Comparison of ENCODE assay signal across 12 mouse cellular contexts in genomic region chr12:79808426-79809398, GRCm38 (mm10).
A peak's percentile ranks its signal among the peaks of the same experiment; 100 is the strongest.
DNase-seq lines count a peak whose midpoint lies in the region; ATAC-seq lines count a peak whose summit lies in the region.
"Had no signal": no experiment of that assay in that cellular context is flagged by ENCODE, and none has a peak within 500 bp of the region (broad histone marks: within the 10 kb centered on the region; RNA-seq: fewer than 3 reads in every experiment).

No protein-coding gene starts in this region.

- H3K4me2 ChIP-seq in hindbrain, embryonic 11.5 days (replicated peaks; ENCODE audit: low read depth, low read length) = no peak overlapping the region
- H3K4me2 ChIP-seq in hindbrain, embryonic 14.5 days (replicated peaks) = no peak overlapping the region
- H3K4me2 ChIP-seq in neural tube, embryonic 12.5 days (replicated peaks) = no peak overlapping the region
- H3K4me2 ChIP-seq in forebrain, embryonic 13.5 days = no peak overlapping the region
- no peak overlapping the region for H3K4me2 ChIP-seq in stomach, embryonic 15.5 days
- H3K4me2 ChIP-seq: heart, embryonic 11.5 days had no signal

- no peaks in the 10 kb centered on the region for H3K36me3 ChIP-seq in hindbrain, embryonic 11.5 days (ENCODE audit: control insufficient read depth, insufficient read depth, low read length)
- H3K36me3 ChIP-seq in hindbrain, embryonic 14.5 days (replicated peaks; ENCODE audit: control insufficient read depth, insufficient read depth) = no peaks in the 10 kb centered on the region
- no peaks in the 10 kb centered on the region for H3K36me3 ChIP-seq in neural tube, embryonic 12.5 days
- H3K36me3 ChIP-seq in forebrain, embryonic 13.5 days (ENCODE audit: poor library complexity, severe bottlenecking) = no peaks in the 10 kb centered on the region
- H3K36me3 ChIP-seq in stomach, embryonic 15.5 days = no peaks in the 10 kb centered on the region

- no peaks in the 10 kb centered on the region for H3K9me3 ChIP-seq in hindbrain, embryonic 11.5 days (ENCODE audit: control insufficient read depth, low read length)
- H3K9me3 ChIP-seq in hindbrain, embryonic 14.5 days (ENCODE audit: control insufficient read depth, low read length) = no peaks in the 10 kb centered on the region
- H3K9me3 ChIP-seq in neural tube, embryonic 12.5 days = no peaks in the 10 kb centered on the region
- H3K9me3 ChIP-seq in forebrain, embryonic 13.5 days (replicated peaks) = no peaks in the 10 kb centered on the region
- no peaks in the 10 kb centered on the region for H3K9me3 ChIP-seq in stomach, embryonic 15.5 days

- H3K27ac ChIP-seq in hindbrain, embryonic 11.5 days (ENCODE audit: low read depth, low read length) = peak overlapping the region; percentile 11; the same call in 1 of the 2 replicates
- no peak overlapping the region for H3K27ac ChIP-seq in hindbrain, embryonic 14.5 days
- H3K27ac ChIP-seq in neural tube, embryonic 12.5 days = peak overlapping the region; percentile 12; the same call in 1 of the 2 replicates
- peak overlapping the region; percentile 70 for H3K27ac ChIP-seq in forebrain, embryonic 13.5 days
- H3K27ac ChIP-seq in stomach, embryonic 15.5 days = peak overlapping the region; percentile 51; the same call in 1 of the 2 replicates
- H3K27ac ChIP-seq: liver, embryonic 14.5 days had no signal

- WGBS in hindbrain, embryonic 11.5 days = 50% methylated on average over 18 of the region's 18 CpGs
- WGBS in hindbrain, embryonic 14.5 days = 48% methylated on average over 18 of the region's 18 CpGs
- WGBS in neural tube, embryonic 12.5 days = 62% methylated on average over 18 of the region's 18 CpGs
- 52% methylated on average over 18 of the region's 18 CpGs for WGBS in forebrain, embryonic 13.5 days
- 83% methylated on average over 18 of the region's 18 CpGs for WGBS in stomach, embryonic 15.5 days

- no peak for DNase-seq in hindbrain, embryonic 11.5 days (ENCODE audit: low spot score)
- no peak for DNase-seq in hindbrain, embryonic 14.5 days (ENCODE audit: low spot score)
- DNase-seq in neural tube, embryonic 10.5 days (ENCODE audit: extremely low spot score, low spot score) = no peak
- no peak for DNase-seq in thymus, postnatal 4 days

- no peak overlapping the region for H3K9ac ChIP-seq in hindbrain, embryonic 11.5 days (ENCODE audit: low read depth, low read length)
- H3K9ac ChIP-seq in hindbrain, embryonic 14.5 days = no peak overlapping the region
- no peak overlapping the region for H3K9ac ChIP-seq in neural tube, embryonic 12.5 days
- H3K9ac ChIP-seq in forebrain, embryonic 13.5 days = peak overlapping the region; percentile 40; the same call in 1 of the 2 replicates
- H3K9ac ChIP-seq in stomach, embryonic 15.5 days = no peak overlapping the region
- H3K9ac ChIP-seq: liver, embryonic 14.5 days had no signal

- no peak for ATAC-seq in hindbrain, embryonic 11.5 days (ENCODE audit: low FRiP score)
- ATAC-seq in hindbrain, embryonic 14.5 days (ENCODE audit: low FRiP score) = no peak
- no peak for ATAC-seq in neural tube, embryonic 12.5 days (ENCODE audit: low FRiP score, low read depth)
- ATAC-seq in forebrain, embryonic 13.5 days = no peak
- ATAC-seq in stomach, embryonic 15.5 days (ENCODE audit: insufficient read depth, low FRiP score, low read depth) = no peak
- ATAC-seq in megakaryocyte progenitor cell, adult 5-6 weeks (replicated peaks; ENCODE audit: poor library complexity) = no peak
- ATAC-seq: inflammation-experienced regulatory T-cells, adult 6 months had no signal

- peaks cover 5% of the 10 kb centered on the region; the same call in 1 of the 2 replicates for H3K27me3 ChIP-seq in hindbrain, embryonic 11.5 days (ENCODE audit: control insufficient read depth, insufficient read depth, low read length)
- H3K27me3 ChIP-seq in hindbrain, embryonic 14.5 days (ENCODE audit: control insufficient read depth, insufficient read depth, low read length) = no peaks in the 10 kb centered on the region
- no peaks in the 10 kb centered on the region; the same call in 1 of the 2 replicates for H3K27me3 ChIP-seq in neural tube, embryonic 12.5 days (replicated peaks)
- H3K27me3 ChIP-seq in forebrain, embryonic 13.5 days = peaks cover 9% of the 10 kb centered on the region; the same call in 1 of the 2 replicates
- H3K27me3 ChIP-seq in stomach, embryonic 15.5 days (replicated peaks) = no peaks in the 10 kb centered on the region
- H3K27me3 ChIP-seq: CH12.LX had no signal

- H3K4me1 ChIP-seq in hindbrain, embryonic 11.5 days (replicated peaks; ENCODE audit: control insufficient read depth, insufficient read depth, low read length) = peaks cover 25% of the 10 kb centered on the region
- H3K4me1 ChIP-seq in hindbrain, embryonic 14.5 days (replicated peaks; ENCODE audit: control insufficient read depth, insufficient read depth, low read length) = peaks cover 19% of the 10 kb centered on the region
- H3K4me1 ChIP-seq in neural tube, embryonic 12.5 days = peaks cover 51% of the 10 kb centered on the region
- H3K4me1 ChIP-seq in forebrain, embryonic 13.5 days = peaks cover 47% of the 10 kb centered on the region
- H3K4me1 ChIP-seq in stomach, embryonic 15.5 days = peaks cover 47% of the 10 kb centered on the region

- H3K4me3 ChIP-seq in hindbrain, embryonic 11.5 days (ENCODE audit: low read depth, low read length) = no peak overlapping the region
- H3K4me3 ChIP-seq in hindbrain, embryonic 14.5 days (replicated peaks; ENCODE audit: low read length) = no peak overlapping the region
- no peak overlapping the region for H3K4me3 ChIP-seq in neural tube, embryonic 12.5 days
- H3K4me3 ChIP-seq in forebrain, embryonic 13.5 days = no peak overlapping the region
- H3K4me3 ChIP-seq in stomach, embryonic 15.5 days (replicated peaks) = no peak overlapping the region
